Mouse (Mus musculus): ENCODE measurements around the gene Hectd4. TPM values are rescaled to one million over a fixed set of nuclear protein-coding genes. Genes with fewer than 3 reads are reported as not detected.

The Hectd4 gene
- total and polyA plus RNA-seq, 2 experiments from 2014 or later = 2.0 to 19.5 TPM

DNA sequence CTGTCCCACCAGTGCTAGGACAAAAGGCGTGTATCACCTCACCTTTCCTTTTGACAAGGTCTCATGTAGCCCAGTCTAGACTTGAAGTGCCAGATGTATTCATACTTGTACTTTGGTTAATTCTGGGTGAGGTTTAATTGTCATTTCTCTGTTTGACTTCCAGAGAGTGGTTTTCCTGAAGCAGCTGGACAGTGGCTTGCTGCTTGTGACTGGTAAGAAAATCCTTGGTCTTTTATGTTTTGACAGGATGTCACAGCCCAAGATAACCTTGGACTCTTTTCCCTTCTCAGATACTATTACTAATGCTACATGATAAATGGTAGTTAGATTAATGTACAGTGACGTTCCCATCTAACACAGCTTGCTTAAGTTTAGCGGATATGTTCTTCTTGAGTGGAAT, 13.0 kb upstream of the Hectd4 start:
- Histone ChIP-seq H3K4me3 (ENCODE audit: low read depth, low read length) (no peak overlapping the region), H3K4me1 (ENCODE audit: control insufficient read depth, insufficient read depth) (0 out of 2 replicates have a peak, but pooled peaks cover 10% of the 10 kb centered on the region), H3K36me3 (replicated peaks; ENCODE audit: control insufficient read depth, insufficient read depth, low read length) (peaks cover 63% of the 10 kb centered on the region), H3K27ac (ENCODE audit: low read depth) (no peak overlapping the region), H3K9ac (replicated peaks; ENCODE audit: low read depth, low read length) (no peak overlapping the region; the same call in 1 of the 2 replicates), H3K9me3 (replicated peaks; ENCODE audit: control insufficient read depth, low read length) (no peaks in the 10 kb centered on the region), H3K27me3 (ENCODE audit: control insufficient read depth, insufficient read depth, low read length) (no peaks in the 10 kb centered on the region), H3K4me2 (ENCODE audit: low read depth, low read length) (no peak overlapping the region)
- WGBS = 56% methylated on average over 3 of the region's 3 CpGs
- no peak for DNase-seq (ENCODE audit: low spot score)
- no peak for ATAC-seq (ENCODE audit: insufficient read depth, low read depth)
- TF ChIP-seq EP300 (IDR thresholded peaks at IDR 0.05; ENCODE audit: low read depth) (no peak), CTCF (IDR thresholded peaks at IDR 0.05; ENCODE audit: low read depth) (no peak)

DNA sequence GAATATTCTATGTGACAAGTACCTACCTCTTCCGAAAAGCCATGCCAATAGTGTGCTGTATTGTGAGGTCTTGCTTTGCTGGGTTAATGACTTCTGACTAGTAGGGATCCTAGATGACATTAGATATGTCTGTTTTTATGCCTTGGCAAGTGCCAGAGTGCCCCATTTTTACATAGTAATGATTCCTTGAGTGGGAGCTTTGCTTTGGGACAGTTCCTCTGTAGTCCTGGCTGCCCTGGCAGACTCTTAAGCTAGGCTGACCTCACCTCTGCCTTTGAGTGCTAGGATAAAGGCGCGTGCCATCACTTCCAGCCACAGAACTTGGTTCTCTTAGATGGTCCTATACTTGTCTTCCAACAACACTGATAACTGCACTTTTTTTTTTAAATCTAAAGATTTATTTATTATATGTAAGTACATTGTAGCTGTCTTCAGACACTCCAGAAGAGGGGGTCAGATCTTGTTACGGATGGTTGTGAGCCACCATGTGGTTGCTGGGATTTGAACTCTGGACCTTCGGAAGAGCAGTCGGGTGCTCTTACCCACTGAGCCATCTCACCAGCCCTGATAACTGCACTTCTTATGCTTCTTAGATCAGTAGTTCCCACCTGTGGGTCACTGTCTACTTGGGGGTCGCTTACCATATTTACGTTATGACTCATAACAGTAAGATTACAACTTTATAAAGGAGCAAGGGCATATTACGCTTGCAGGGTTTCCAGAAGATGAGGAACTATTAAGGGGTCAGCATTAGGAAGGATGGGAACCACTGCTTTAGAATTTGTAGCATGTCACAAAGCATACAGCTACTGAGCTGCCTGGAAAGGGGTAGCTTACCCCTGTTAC, 10.0 kb upstream of the Hectd4 start:
- DNase-seq (ENCODE audit: low spot score) (no peak), ATAC-seq (ENCODE audit: insufficient read depth, low read depth) (no peak)

DNA sequence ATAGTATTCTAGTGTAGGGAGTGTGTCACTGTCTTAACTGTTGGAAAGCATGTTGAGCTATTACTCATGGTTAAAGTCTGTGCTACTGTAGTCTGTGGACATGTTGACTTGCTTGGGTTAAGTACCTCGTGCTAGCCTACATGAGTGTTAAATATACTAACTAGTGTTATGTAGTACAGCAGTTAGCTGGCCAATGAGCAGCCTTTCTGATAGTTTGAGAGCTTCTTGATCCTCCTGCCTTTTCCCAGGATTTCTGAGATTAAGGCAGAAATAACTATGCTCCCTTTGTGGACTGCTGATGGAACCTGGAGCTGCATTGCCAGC, 9.5 kb upstream of the Hectd4 start:
- Histone ChIP-seq H3K27me3 (ENCODE audit: control insufficient read depth, insufficient read depth, low read length) (no peaks in the 10 kb centered on the region), H3K36me3 (replicated peaks; ENCODE audit: control insufficient read depth, insufficient read depth, low read length) (peaks cover 68% of the 10 kb centered on the region)
- DNase-seq (ENCODE audit: low spot score) = no peak

More for the DNA sequence above, 10.0 kb upstream of the Hectd4 start:
- Histone ChIP-seq H3K9me3 (replicated peaks; ENCODE audit: control insufficient read depth, low read length) (no peaks in the 10 kb centered on the region), H3K4me2 (ENCODE audit: low read depth, low read length) (no peak overlapping the region), H3K4me3 (ENCODE audit: low read depth, low read length) (no peak overlapping the region), H3K27me3 (ENCODE audit: control insufficient read depth, insufficient read depth, low read length) (no peaks in the 10 kb centered on the region), H3K27ac (ENCODE audit: low read depth) (peak overlapping the region; percentile 26; the same call in 1 of the 2 replicates), H3K9ac (replicated peaks; ENCODE audit: low read depth, low read length) (no peak overlapping the region), H3K36me3 (replicated peaks; ENCODE audit: control insufficient read depth, insufficient read depth, low read length) (peaks cover 68% of the 10 kb centered on the region), H3K4me1 (ENCODE audit: control insufficient read depth, insufficient read depth) (0 out of 2 replicates have a peak, but pooled peaks cover 10% of the 10 kb centered on the region)
- WGBS = 84% methylated on average over 9 of the region's 9 CpGs
- TF ChIP-seq EP300 (IDR thresholded peaks at IDR 0.05; ENCODE audit: low read depth) (no peak), CTCF (IDR thresholded peaks at IDR 0.05; ENCODE audit: low read depth) (no peak)

DNA sequence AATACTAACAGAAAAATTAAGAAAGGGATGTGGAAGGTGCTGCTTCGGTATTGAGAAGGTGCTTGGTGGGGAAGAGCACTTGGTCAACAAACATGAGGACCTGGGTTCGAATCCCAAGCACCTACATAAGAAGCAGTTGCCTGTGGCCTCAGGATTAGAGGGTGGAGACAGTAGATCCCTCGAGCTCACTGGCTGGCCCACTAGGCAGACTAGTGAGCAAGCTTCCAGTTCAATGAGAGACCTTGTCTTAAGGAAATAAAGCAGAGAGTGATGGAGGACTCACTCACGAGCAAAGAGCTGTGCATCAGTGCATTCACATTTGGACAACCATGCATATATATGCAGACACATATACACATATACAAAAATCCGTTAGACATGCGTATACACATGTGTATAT, 7.9 kb upstream of the Hectd4 start:
- H3K36me3 ChIP-seq (replicated peaks; ENCODE audit: control insufficient read depth, insufficient read depth, low read length) = peaks cover 54% of the 10 kb centered on the region
- H3K27ac ChIP-seq (ENCODE audit: low read depth) = no peak overlapping the region
- ATAC-seq (ENCODE audit: insufficient read depth, low read depth) = no peak
- 88% methylated on average over 6 of the region's 6 CpGs for WGBS
- H3K4me1 ChIP-seq (ENCODE audit: control insufficient read depth, insufficient read depth) = no peaks in the 10 kb centered on the region
- no peak for DNase-seq (ENCODE audit: low spot score)
- H3K4me2 ChIP-seq (ENCODE audit: low read depth, low read length) = no peak overlapping the region
- TF ChIP-seq EP300 (IDR thresholded peaks at IDR 0.05; ENCODE audit: low read depth) (no peak), CTCF (IDR thresholded peaks at IDR 0.05; ENCODE audit: low read depth) (no peak)
- no peak overlapping the region for H3K4me3 ChIP-seq (ENCODE audit: low read depth, low read length)
- no peaks in the 10 kb centered on the region for H3K9me3 ChIP-seq (replicated peaks; ENCODE audit: control insufficient read depth, low read length)
- H3K9ac ChIP-seq (replicated peaks; ENCODE audit: low read depth, low read length) = no peak overlapping the region
- no peaks in the 10 kb centered on the region for H3K27me3 ChIP-seq (ENCODE audit: control insufficient read depth, insufficient read depth, low read length)

More for the DNA sequence above, 9.5 kb upstream of the Hectd4 start:
- Histone ChIP-seq H3K9ac (replicated peaks; ENCODE audit: low read depth, low read length) (no peak overlapping the region), H3K4me2 (ENCODE audit: low read depth, low read length) (no peak overlapping the region), H3K27ac (ENCODE audit: low read depth) (no peak overlapping the region), H3K9me3 (replicated peaks; ENCODE audit: control insufficient read depth, low read length) (no peaks in the 10 kb centered on the region), H3K4me3 (ENCODE audit: low read depth, low read length) (no peak overlapping the region), H3K4me1 (ENCODE audit: control insufficient read depth, insufficient read depth) (0 out of 2 replicates have a peak, but pooled peaks cover 8% of the 10 kb centered on the region)
- TF ChIP-seq EP300 (IDR thresholded peaks at IDR 0.05; ENCODE audit: low read depth) = no peak
- TF ChIP-seq CTCF (IDR thresholded peaks at IDR 0.05; ENCODE audit: low read depth) = no peak
- no peak for ATAC-seq (ENCODE audit: insufficient read depth, low read depth)
- 83% methylated on average over 1 of the region's 1 CpGs for WGBS

DNA sequence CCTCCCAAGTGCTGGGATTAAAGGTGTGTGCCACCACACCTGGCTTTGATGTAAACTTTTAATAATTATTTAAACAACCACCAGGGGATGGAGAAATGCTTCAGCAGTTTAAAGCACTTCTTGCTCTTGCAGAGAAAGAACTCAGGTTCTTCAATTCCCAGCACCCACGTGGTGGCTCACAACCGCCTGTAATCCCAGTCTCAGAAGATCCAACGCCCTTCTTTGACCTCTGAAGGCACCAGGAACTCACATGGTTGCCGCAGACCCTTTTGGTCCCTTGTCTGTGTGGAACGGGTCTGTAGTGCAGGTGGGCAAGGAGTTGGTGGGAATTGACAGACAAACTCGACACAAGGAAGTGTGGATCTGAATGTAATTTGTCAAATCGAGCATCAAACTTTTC, 5.3 kb upstream of the Hectd4 start:
- 41% methylated on average over 7 of the region's 7 CpGs for WGBS
- no peak for DNase-seq (ENCODE audit: low spot score)
- Histone ChIP-seq H3K4me2 (ENCODE audit: low read depth, low read length) (no peak overlapping the region), H3K27me3 (ENCODE audit: control insufficient read depth, insufficient read depth, low read length) (no peaks in the 10 kb centered on the region), H3K4me1 (ENCODE audit: control insufficient read depth, insufficient read depth) (no peaks in the 10 kb centered on the region), H3K9me3 (replicated peaks; ENCODE audit: control insufficient read depth, low read length) (no peaks in the 10 kb centered on the region), H3K36me3 (replicated peaks; ENCODE audit: control insufficient read depth, insufficient read depth, low read length) (peaks cover 28% of the 10 kb centered on the region), H3K4me3 (ENCODE audit: low read depth, low read length) (no peak overlapping the region), H3K27ac (ENCODE audit: low read depth) (no peak overlapping the region), H3K9ac (replicated peaks; ENCODE audit: low read depth, low read length) (no peak overlapping the region)
- ATAC-seq (ENCODE audit: insufficient read depth, low read depth) = no peak
- TF ChIP-seq CTCF (IDR thresholded peaks at IDR 0.05; ENCODE audit: low read depth) (no peak), EP300 (IDR thresholded peaks at IDR 0.05; ENCODE audit: low read depth) (no peak)
